Mouse (Mus musculus) lung, embryonic 14.5 days (tissue): ENCODE results near the gene Rpia. TPM values are rescaled to one million over a fixed set of nuclear protein-coding genes. Genes with fewer than 3 reads are reported as not detected.

ENCODE experiments used
- ATAC-seq: fragments of 200-750 bp; cut with Nextera tagmentation; 2 replicates; pipeline ENCODE4 v1.8.0; 2017; ENCODE audit warnings: mild to moderate bottlenecking, moderate TSS enrichment, moderate library complexity; ENCODE audit not compliant: insufficient read depth
- DNase-seq: peaks from one replicate; pipeline ENCODE4 v3.0.0-alpha.2; 2015
- H3K27ac ChIP-seq: fragments of 300-500 bp; sonication (generic); 2 replicates; pipeline ENCODE4 v1.5.1; 2014; ENCODE audit warnings: low read depth, mild to moderate bottlenecking, moderate library complexity
- H3K27me3 ChIP-seq: fragments of 300-500 bp; sonication (generic); 2 replicates; pipeline ENCODE4 v1.6.1; 2014; ENCODE audit warnings: low read length, control low read depth; ENCODE audit not compliant: insufficient read depth
- H3K36me3 ChIP-seq: fragments of 300-500 bp; sonication (generic); 2 replicates; pipeline ENCODE4 v1.6.1; 2014; ENCODE audit warnings: control low read depth; ENCODE audit not compliant: insufficient read depth
- H3K4me1 ChIP-seq: fragments of 300-500 bp; sonication (generic); 2 replicates; pipeline ENCODE4 v1.6.1; 2014; ENCODE audit warnings: antibody characterized with exemption, control low read depth; ENCODE audit not compliant: insufficient read depth
- H3K4me2 ChIP-seq: fragments of 300-500 bp; sonication (generic); 2 replicates; pipeline ENCODE4 v1.6.1; 2014; ENCODE audit warnings: mild to moderate bottlenecking
- H3K4me3 ChIP-seq: fragments of 300-500 bp; sonication (generic); 2 replicates; pipeline ENCODE4 v1.5.1; 2014; ENCODE audit warnings: low read depth, low read length
- H3K9ac ChIP-seq: fragments of 300-500 bp; sonication (generic); 2 replicates; pipeline ENCODE4 v1.6.1; 2014
- H3K9me3 ChIP-seq: fragments of 300-500 bp; sonication (generic); 2 replicates; pipeline ENCODE4 v1.6.1; 2016; ENCODE audit warnings: low read depth, low read length, control low read depth
- CTCF ChIP-seq: IDR thresholded peaks from 2 replicates; pipeline ENCODE4 v1.5.1; 2016; ENCODE audit warnings: antibody characterized with exemption, low read depth
- WGBS: fragments of 180-500 bp; shearing (Covaris S2); extraction: QIAGEN DNeasy Blood & Tissue Kit; methylation state at CpG from one replicate; pipeline ENCODE4 v1.1.7; 2014; 5-methylcytosine and 5-hydroxymethylcytosine counted together
- polyA plus RNA-seq: library from polyadenylated mRNA; unstranded; fragments of >200 nt; fragmentation: Nextera tagmentation; extraction: Ambion mirVana; gene quantifications from 2 replicates; pipeline ENCODE4 v1.2.1, GENCODE M21; 2014

Gene Rpia
- polyA plus RNA-seq, 1 experiment from 2014 or later: 2.5 TPM

DNA sequence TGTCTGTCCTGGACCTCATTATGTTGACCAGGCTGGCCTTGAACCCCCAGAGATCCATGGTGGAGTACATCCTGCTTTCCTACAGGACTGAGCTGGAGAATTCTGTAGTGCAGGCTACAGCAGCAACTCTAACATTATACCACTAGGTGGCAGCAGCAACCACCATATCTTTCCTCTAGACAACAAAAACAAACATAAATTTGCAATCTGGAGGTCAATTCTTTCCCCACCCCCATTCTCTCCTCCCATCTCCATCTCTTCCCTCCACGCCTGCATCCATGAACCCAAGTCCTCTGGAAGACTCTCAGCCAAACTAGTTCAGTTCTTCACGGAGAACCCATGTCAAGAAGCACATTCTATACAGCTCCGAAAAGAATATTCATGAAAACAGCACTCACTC, 12.6 kb upstream of the Rpia start:
- H3K4me1 ChIP-seq: no peaks in the 10 kb centered on the region
- no peak overlapping the region for H3K9ac ChIP-seq
- peak overlapping the region; percentile 28; the same call in 1 of the 2 replicates for H3K4me2 ChIP-seq
- H3K9me3 ChIP-seq: no peaks in the 10 kb centered on the region
- H3K27ac ChIP-seq: no peak overlapping the region
- 33% methylated on average over 3 of the region's 3 CpGs for WGBS
- H3K36me3 ChIP-seq: no peaks in the 10 kb centered on the region
- no peaks in the 10 kb centered on the region for H3K27me3 ChIP-seq
- DNase-seq (peak; percentile 80), ATAC-seq (0 out of 2 replicates have a peak, but pooled peaks have one; percentile 40)
- H3K4me3 ChIP-seq: no peak overlapping the region
- peak; percentile 73 for TF ChIP-seq CTCF

GRCm38 (mm10) chr6:70797581-70798251, 5.7 kb upstream of the Rpia start:
- 25% methylated on average over 9 of the region's 9 CpGs for WGBS
- H3K27me3 ChIP-seq: no peaks in the 10 kb centered on the region
- H3K4me1 ChIP-seq: no peaks in the 10 kb centered on the region
- H3K4me2 ChIP-seq: no peak overlapping the region
- H3K9me3 ChIP-seq: no peaks in the 10 kb centered on the region
- H3K36me3 ChIP-seq: no peaks in the 10 kb centered on the region
- peak; percentile 75 for DNase-seq
- ATAC-seq: peak; percentile 57; the same call in 1 of the 2 replicates
- H3K4me3 ChIP-seq: no peak overlapping the region
- peak; percentile 84 for TF ChIP-seq CTCF
- no peak overlapping the region for H3K9ac ChIP-seq
- no peak overlapping the region for H3K27ac ChIP-seq

- no peak for TF ChIP-seq CTCF
- H3K9ac ChIP-seq: no peak overlapping the region
- 74% methylated on average over 6 of the region's 6 CpGs for WGBS
- H3K27ac ChIP-seq: no peak overlapping the region
- no peaks in the 10 kb centered on the region for H3K36me3 ChIP-seq
- no peaks in the 10 kb centered on the region for H3K4me1 ChIP-seq
- no peaks in the 10 kb centered on the region for H3K9me3 ChIP-seq
- DNase-seq: no peak
- H3K4me3 ChIP-seq: no peak overlapping the region
- no peaks in the 10 kb centered on the region for H3K27me3 ChIP-seq
- no peak for ATAC-seq
- no peak overlapping the region for H3K4me2 ChIP-seq
Observed at GRCm38 (mm10) chr6:70796940-70797339, 4.9 kb upstream of the Rpia start.

GRCm38 (mm10) chr6:70792644-70793043, 612 bp upstream of the Rpia start:
- Histone ChIP-seq H3K4me2 (peak overlapping the region; percentile 92), H3K27ac (no peak overlapping the region), H3K4me1 (no peaks in the 10 kb centered on the region), H3K36me3 (no peaks in the 10 kb centered on the region), H3K27me3 (no peaks in the 10 kb centered on the region), H3K4me3 (peak overlapping the region; percentile 68), H3K9ac (peak overlapping the region; percentile 59), H3K9me3 (no peaks in the 10 kb centered on the region)
- whole genome bisulfite sequencing: 40% methylated on average over 8 of the region's 8 CpGs
- peak; percentile 13 for DNase-seq
- no peak for TF ChIP-seq CTCF
- ATAC-seq: peak; percentile 21; the same call in 1 of the 2 replicates

- ATAC-seq (peak; percentile 1), DNase-seq (peak; percentile 70)
- no peaks in the 10 kb centered on the region for H3K4me1 ChIP-seq
- 5% methylated on average over 18 of the region's 18 CpGs for WGBS
- H3K36me3 ChIP-seq: no peaks in the 10 kb centered on the region
- no peaks in the 10 kb centered on the region for H3K9me3 ChIP-seq
- H3K4me3 ChIP-seq: peak overlapping the region; percentile 68
- H3K9ac ChIP-seq: peak overlapping the region; percentile 65
- no peak for TF ChIP-seq CTCF
- H3K27ac ChIP-seq: peak overlapping the region; percentile 89
- no peaks in the 10 kb centered on the region for H3K27me3 ChIP-seq
- peak overlapping the region; percentile 92 for H3K4me2 ChIP-seq
Observed at GRCm38 (mm10) chr6:70790852-70791761, 925 bp downstream of the Rpia start.

DNA sequence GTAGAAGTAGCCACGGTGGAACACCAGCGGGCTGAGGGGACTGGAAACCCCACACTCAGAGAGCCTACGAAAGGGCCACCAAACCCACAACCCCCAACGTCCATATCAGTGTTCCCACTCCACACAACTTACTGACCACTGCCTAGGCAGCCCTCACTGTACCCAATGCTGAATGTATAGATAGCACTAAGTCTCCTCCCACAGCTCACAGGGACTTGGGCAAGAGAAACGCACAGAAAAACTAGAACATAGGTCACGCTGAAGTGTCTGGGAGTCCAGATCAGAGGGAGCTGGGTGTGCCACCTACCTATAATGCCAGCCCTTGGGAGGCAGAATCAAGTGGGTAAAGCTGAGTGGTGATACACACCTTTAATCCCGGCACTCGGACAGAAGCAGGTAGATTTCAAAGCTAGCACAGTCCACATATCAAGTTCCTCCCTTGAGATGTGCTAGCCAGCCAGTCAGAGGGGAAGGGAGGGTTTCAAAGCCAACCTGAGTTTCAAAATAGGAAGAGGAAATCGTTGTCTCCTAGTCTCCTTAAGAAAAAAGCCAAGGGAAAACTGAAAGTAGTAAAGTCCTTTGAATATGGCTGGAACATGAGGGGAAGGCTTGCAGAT, 1.9 kb downstream of the Rpia start:
- Histone ChIP-seq H3K4me2 (peak overlapping the region; percentile 92), H3K4me1 (no peaks in the 10 kb centered on the region; the same call in 1 of the 2 replicates), H3K27ac (no peak overlapping the region), H3K27me3 (no peaks in the 10 kb centered on the region), H3K4me3 (peak overlapping the region; percentile 68), H3K9ac (no peak overlapping the region), H3K9me3 (no peaks in the 10 kb centered on the region), H3K36me3 (0 out of 2 replicates have a peak, but pooled peaks cover 2% of the 10 kb centered on the region)
- no peak for ATAC-seq
- 69% methylated on average over 9 of the region's 9 CpGs for WGBS
- no peak for DNase-seq
- no peak for TF ChIP-seq CTCF
